Mouse (Mus musculus) midbrain, embryonic 16.5 days (tissue): Measurements from ENCODE around the gene Tctex1d2. TPM values are rescaled to one million over a fixed set of nuclear protein-coding genes. Genes with fewer than 3 reads are reported as not detected.

Source experiments
- ATAC-seq: fragments of 200-750 bp; cut with Nextera tagmentation; 2 replicates; pipeline ENCODE4 v1.8.0; 2017; ENCODE audit warnings: moderate TSS enrichment
- H3K27ac ChIP-seq: fragments of 300-500 bp; sonication (generic); 2 replicates; pipeline ENCODE4 v1.5.1; 2014; ENCODE audit warnings: mild to moderate bottlenecking, low read length, mixed read lengths
- H3K27me3 ChIP-seq: fragments of 300-500 bp; sonication (generic); 2 replicates; pipeline ENCODE4 v1.6.1; 2014; ENCODE audit warnings: low read depth, low read length, mixed read lengths; ENCODE audit not compliant: control insufficient read depth, insufficient read depth
- H3K36me3 ChIP-seq: fragments of 300-500 bp; sonication (generic); 2 replicates; pipeline ENCODE4 v1.6.1; 2014; ENCODE audit warnings: mild to moderate bottlenecking, low read length, moderate library complexity, mixed read lengths; ENCODE audit not compliant: control insufficient read depth, insufficient read depth
- H3K4me1 ChIP-seq: fragments of 300-500 bp; sonication (generic); 2 replicates; pipeline ENCODE4 v1.6.1; 2014; ENCODE audit warnings: mild to moderate bottlenecking, low read length, mixed read lengths; ENCODE audit not compliant: control insufficient read depth, insufficient read depth
- H3K4me2 ChIP-seq: fragments of 300-500 bp; sonication (generic); 2 replicates; pipeline ENCODE4 v1.6.1; 2014; ENCODE audit warnings: mild to moderate bottlenecking, low read length, mixed read lengths
- H3K4me3 ChIP-seq: fragments of 300-500 bp; sonication (generic); 2 replicates; pipeline ENCODE4 v1.5.1; 2014; ENCODE audit warnings: low read depth, mild to moderate bottlenecking, low read length, moderate library complexity, mixed read lengths
- H3K9ac ChIP-seq: fragments of 300-500 bp; sonication (generic); 2 replicates; pipeline ENCODE4 v1.6.1; 2014; ENCODE audit warnings: low read depth, low read length, mixed read lengths
- H3K9me3 ChIP-seq: fragments of 300-500 bp; sonication (generic); replicated peaks from 2 replicates; pipeline ENCODE4 v1.6.1; 2014; ENCODE audit warnings: mild to moderate bottlenecking, low read length, mixed read lengths; ENCODE audit not compliant: control insufficient read depth, poor library complexity, severe bottlenecking
- WGBS: fragments of 180-500 bp; shearing (Covaris S2); extraction: QIAGEN DNeasy Blood & Tissue Kit; methylation state at CpG from one replicate; pipeline ENCODE4 v1.1.7; 2014; 5-methylcytosine and 5-hydroxymethylcytosine counted together
- polyA plus RNA-seq: library from polyadenylated mRNA; unstranded; fragments of >200 nt; fragmentation: Nextera tagmentation; extraction: Ambion mirVana; gene quantifications from 2 replicates; pipeline ENCODE4 v1.2.1, GENCODE M21; 2015

Gene Tctex1d2
- polyA plus RNA-seq, 1 experiment from 2014 or later, result 40.3 TPM

DNA sequence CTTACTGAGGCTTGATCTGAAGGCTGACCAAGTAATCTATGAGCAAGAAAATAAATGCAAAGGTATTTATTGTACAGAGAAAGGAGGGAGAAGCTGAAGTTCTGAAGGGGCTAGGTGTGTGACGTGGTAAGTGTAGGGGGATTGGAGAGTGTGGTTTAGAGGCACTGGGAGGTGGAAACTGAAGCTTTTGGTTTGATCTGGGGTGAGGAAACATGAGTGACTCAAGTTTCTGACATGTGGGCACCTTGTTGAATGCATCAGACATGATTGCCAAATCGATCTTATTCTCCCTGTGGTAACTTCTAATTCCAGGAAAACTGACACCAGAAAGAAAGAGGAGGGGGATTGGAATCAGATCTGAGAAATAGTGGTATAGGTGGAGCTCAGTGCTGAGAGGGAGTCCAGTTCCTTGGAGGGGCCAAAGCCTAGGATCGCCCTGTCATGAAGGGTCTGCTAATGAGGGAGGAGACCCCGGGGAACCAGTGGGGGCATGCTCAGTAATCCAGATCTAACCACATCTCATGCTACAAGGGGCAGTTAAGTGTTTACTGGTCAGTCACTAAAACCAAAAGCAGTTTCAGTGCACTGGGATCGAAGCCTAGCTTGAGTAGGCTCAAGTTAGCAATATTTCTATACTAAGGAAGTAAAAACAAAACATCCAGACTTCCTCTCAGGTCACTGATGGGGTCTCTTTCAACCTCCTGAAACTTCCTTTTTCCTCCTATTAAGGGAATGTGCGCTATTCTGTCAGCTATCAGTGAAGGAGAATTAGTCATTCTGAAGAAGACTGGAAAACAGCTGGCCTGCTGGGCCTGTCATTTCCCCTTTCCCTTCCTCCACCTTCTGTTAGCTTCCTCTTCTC is 23.6 kb upstream of the Tctex1d2 start:
- 68% methylated on average over 6 of the region's 6 CpGs for WGBS
- ATAC-seq, result no peak

DNA sequence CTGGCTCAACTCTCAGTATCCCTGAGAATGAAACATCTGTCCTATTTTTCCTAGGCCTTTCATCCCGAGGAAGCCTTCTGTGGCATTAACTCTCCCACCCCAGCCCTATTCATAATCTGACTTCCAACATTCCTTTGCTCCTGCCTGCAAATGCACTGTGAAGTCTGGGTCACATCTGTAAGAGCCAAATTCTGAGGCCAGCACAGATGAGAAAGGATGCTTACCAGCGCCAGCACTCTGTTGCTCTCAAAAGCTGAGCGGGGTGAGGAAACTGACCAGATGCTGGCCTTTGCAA is 23.0 kb upstream of the Tctex1d2 start:
- Histone ChIP-seq H3K9me3 (no peaks in the 10 kb centered on the region), H3K4me3 (no peak overlapping the region), H3K27me3 (no peaks in the 10 kb centered on the region), H3K9ac (no peak overlapping the region), H3K27ac (no peak overlapping the region), H3K4me2 (no peak overlapping the region), H3K36me3 (no peaks in the 10 kb centered on the region), H3K4me1 (no peaks in the 10 kb centered on the region)
- 53% methylated on average over 3 of the region's 3 CpGs for whole genome bisulfite sequencing
- no peak for ATAC-seq

More for the DNA sequence above, 23.6 kb upstream of the Tctex1d2 start:
- H3K4me3 ChIP-seq, result no peak overlapping the region
- no peak overlapping the region for H3K4me2 ChIP-seq
- no peaks in the 10 kb centered on the region for H3K36me3 ChIP-seq
- no peak overlapping the region for H3K9ac ChIP-seq
- H3K27me3 ChIP-seq, result no peaks in the 10 kb centered on the region
- no peaks in the 10 kb centered on the region for H3K9me3 ChIP-seq
- no peak overlapping the region for H3K27ac ChIP-seq
- H3K4me1 ChIP-seq, result no peaks in the 10 kb centered on the region

DNA sequence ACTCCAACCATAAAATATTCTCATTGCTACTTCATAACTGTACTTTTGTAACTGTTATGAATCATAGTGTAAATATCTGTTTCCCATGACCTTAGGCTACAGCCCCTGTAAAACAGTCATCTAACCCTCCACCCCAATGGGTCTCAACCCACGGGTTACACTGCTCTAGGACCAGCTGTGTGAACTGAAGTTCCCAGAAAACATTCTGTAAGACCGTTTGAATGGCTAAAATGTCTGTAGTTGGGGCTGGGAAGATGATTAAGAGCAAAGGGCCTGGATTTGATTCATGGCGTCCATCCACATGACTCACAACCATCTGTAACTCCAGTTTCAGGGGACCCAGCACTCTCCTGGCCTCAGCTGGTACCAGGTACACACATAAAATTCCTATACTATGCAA is 21.3 kb upstream of the Tctex1d2 start:
- Histone ChIP-seq H3K9ac (no peak overlapping the region), H3K27ac (no peak overlapping the region)
- 85% methylated on average over 3 of the region's 3 CpGs for WGBS

DNA sequence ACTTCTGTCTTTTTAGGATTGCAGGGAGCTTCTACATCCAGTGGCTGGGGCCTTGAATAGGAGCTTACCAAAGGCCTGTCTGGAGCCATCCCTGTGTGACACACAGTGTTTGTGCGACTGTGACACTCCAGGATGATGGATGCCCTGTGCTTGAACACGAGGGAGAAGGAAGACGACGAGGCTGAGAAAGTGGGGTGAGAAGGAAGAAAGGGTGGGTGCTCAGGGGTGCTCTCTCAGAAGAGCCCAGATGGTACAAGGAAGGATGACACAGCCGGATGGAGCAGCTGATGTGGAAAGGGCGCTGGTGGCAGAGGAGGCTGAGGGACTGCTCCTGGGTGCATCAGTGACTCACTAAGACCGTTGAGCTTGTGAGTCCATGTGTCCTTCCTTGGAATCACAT is 19.2 kb upstream of the Tctex1d2 start, which contains the start of gene Tm4sf19:
TSS of gene Tm4sf19 (plus strand) at position 240 of the 400 bp plus-strand sequence.
- Histone ChIP-seq H3K4me3 (no peak within 1 kb of the TSS), H3K4me2 (no peak within 1 kb of the TSS), H3K27ac (no peak within 1 kb of the TSS), H3K9ac (no peak within 1 kb of the TSS), H3K4me1 (no peaks in the 10 kb centered on the region), H3K27me3 (no peaks in the 10 kb centered on the region), H3K9me3 (no peaks in the 10 kb centered on the region), H3K36me3 (no peaks in the 10 kb centered on the region)
- ATAC-seq, result no peak
- 93% methylated on average over 7 of the region's 7 CpGs for WGBS

More for the DNA sequence above, 21.3 kb upstream of the Tctex1d2 start:
- Histone ChIP-seq H3K36me3 (no peaks in the 10 kb centered on the region), H3K4me2 (no peak overlapping the region), H3K9me3 (no peaks in the 10 kb centered on the region), H3K4me1 (no peaks in the 10 kb centered on the region), H3K27me3 (no peaks in the 10 kb centered on the region), H3K4me3 (no peak overlapping the region)
- no peak for ATAC-seq

DNA sequence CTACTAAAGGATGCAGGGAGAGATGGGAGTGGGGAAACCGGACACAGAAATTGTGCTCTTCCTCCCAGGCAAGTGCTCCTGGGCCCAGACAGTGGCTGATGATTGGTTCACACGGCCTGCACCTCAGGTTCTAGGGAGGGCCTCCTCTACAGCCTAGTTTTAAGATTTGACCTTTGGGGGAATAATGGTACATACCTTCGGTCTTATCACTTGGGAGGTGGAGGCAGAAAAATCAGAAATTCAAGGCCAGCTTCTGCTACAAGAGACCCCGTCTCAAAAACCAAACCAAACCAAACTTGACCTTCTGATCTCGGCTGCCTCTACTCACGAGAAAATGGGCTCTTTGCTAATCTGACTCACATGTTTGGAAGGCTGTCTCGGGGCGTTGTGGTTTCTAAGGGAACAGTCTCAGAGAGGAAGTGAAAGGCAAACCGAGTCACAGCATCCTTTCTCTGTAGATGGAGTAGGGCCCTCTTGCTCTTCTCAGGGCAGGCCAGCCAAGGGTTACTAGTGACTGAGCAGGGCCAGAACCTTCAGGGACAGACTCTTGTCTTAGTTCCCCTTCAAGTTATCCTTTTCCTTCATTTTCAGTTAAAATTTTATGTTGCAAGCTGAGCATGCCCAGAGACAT is 18.1 kb upstream of the Tctex1d2 start:
- Histone ChIP-seq H3K4me1 (no peaks in the 10 kb centered on the region), H3K9ac (no peak overlapping the region), H3K36me3 (no peaks in the 10 kb centered on the region), H3K4me2 (no peak overlapping the region), H3K4me3 (no peak overlapping the region), H3K27ac (no peak overlapping the region), H3K9me3 (no peaks in the 10 kb centered on the region), H3K27me3 (no peaks in the 10 kb centered on the region)
- ATAC-seq, result no peak
- WGBS, result 84% methylated on average over 9 of the region's 9 CpGs

DNA sequence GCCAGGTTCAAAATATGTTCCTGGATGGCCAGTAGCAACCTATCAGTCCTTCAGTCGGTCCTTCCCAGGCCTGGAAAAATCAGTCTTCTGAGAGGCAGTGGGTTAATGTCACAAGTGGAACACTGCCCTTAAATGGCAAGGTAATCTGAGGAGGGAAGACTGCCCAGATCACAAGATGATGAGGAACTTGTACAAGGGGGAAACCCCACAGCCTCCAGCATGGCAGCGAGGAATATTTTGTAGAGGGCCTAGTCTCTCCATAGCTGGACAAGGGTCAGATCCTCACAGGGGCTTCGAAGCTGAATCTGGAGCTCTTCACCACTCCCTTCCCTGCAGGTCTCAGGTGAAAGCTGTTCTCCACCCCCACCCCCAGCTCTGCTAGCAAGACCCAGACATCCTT is 16.7 kb upstream of the Tctex1d2 start:
- Histone ChIP-seq H3K36me3 (no peaks in the 10 kb centered on the region), H3K27me3 (no peaks in the 10 kb centered on the region), H3K9me3 (no peaks in the 10 kb centered on the region), H3K9ac (no peak overlapping the region), H3K4me1 (no peaks in the 10 kb centered on the region), H3K4me2 (no peak overlapping the region), H3K4me3 (no peak overlapping the region), H3K27ac (no peak overlapping the region)
- 84% methylated on average over 3 of the region's 3 CpGs for WGBS
- ATAC-seq, result no peak

DNA sequence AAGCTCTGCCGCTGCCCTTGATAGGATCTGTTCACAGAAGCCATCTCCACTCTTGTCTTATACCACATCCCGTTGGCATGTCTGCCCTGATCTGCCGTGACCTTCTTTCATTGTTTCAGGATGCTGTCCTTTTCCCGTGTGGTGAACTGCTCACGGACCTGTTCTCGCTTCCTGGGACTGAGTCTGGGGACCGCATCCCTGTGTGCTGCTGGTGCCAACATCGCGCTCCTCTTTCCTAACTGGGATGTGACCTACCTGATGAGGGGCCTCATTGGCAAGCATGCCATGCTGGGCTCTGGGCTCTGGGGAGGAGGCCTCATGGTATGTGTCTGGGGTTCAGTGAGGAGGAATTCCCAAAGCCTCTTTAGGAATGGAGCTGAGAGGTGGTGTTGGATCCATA is 13.8 kb upstream of the Tctex1d2 start:
- 90% methylated on average over 9 of the region's 9 CpGs for WGBS
- Histone ChIP-seq H3K36me3 (no peaks in the 10 kb centered on the region), H3K27me3 (no peaks in the 10 kb centered on the region), H3K4me2 (no peak overlapping the region), H3K9me3 (no peaks in the 10 kb centered on the region), H3K4me3 (no peak overlapping the region), H3K9ac (no peak overlapping the region), H3K27ac (no peak overlapping the region), H3K4me1 (no peaks in the 10 kb centered on the region)
- ATAC-seq, result no peak

DNA sequence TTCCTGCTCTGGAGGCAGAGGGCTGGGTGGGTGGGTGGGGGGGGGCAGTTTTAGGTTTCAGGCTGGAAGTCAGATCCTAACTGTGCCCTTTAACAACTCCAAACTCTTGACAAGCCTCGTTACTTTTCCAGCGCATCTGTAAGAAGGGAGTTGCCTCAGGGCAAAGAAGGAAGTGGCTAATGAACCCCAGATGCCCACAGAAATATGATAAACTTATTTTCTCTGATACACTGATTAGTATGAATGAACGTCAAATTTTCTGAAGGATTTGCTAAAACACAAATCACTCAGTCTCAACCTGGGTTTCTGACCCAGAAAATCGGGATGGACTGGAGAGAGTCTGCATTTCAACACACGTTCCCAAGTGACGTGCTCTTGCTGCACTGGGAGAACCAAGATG is 12.8 kb upstream of the Tctex1d2 start:
- H3K27me3 ChIP-seq, result no peaks in the 10 kb centered on the region
- no peak for ATAC-seq

DNA sequence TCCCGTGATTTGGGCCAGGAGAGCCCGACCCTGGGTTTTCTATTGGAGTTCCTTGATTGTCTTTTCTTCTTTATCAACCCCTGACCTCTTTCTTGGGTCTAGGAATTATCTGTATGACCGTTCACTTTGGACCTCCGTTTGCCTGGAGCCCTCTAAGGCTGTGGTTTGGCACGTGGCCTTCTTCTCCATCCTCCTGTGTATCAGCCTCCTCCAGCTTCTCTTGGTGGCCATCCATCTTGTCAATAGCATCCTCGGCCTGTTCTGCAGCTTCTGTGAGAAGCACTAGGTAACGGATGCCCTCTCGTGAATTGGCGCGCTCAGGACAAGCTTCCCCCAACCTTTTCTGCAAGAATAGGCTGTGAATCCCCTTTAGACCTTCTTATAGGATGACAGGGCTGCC is 11.8 kb upstream of the Tctex1d2 start:
- ATAC-seq, result no peak
- Histone ChIP-seq H3K4me1 (no peaks in the 10 kb centered on the region), H3K4me2 (no peak overlapping the region), H3K9me3 (no peaks in the 10 kb centered on the region), H3K9ac (no peak overlapping the region), H3K4me3 (no peak overlapping the region), H3K27me3 (no peaks in the 10 kb centered on the region), H3K36me3 (no peaks in the 10 kb centered on the region), H3K27ac (no peak overlapping the region)
- 84% methylated on average over 10 of the region's 10 CpGs for WGBS

More for the DNA sequence above, 12.8 kb upstream of the Tctex1d2 start:
- Histone ChIP-seq H3K36me3 (no peaks in the 10 kb centered on the region), H3K4me3 (no peak overlapping the region), H3K4me2 (no peak overlapping the region), H3K9ac (no peak overlapping the region), H3K9me3 (no peaks in the 10 kb centered on the region), H3K27ac (no peak overlapping the region), H3K4me1 (no peaks in the 10 kb centered on the region)
- 82% methylated on average over 6 of the region's 6 CpGs for WGBS
